Mouse (Mus musculus) small intestine, adult 2 months (tissue): ENCODE data around the gene Med12l.

Source experiments
- CTCF ChIP-seq: fragments of 200-500 bp; IDR thresholded peaks from 2 replicates; pipeline ENCODE4 v1.5.1; 2012; ENCODE audit warnings: low read depth, mild to moderate bottlenecking, control low read depth, inconsistent platforms, low read length, moderate library complexity, mixed read lengths; ENCODE audit not compliant: insufficient replicate concordance, insufficient read length; ENCODE audit errors: extremely low read depth
- POLR2A ChIP-seq: fragments of 200-500 bp; IDR thresholded peaks from 2 replicates; pipeline ENCODE4 v1.6.1; 2012; ENCODE audit warnings: low read depth, mild to moderate bottlenecking, control low read depth, inconsistent platforms, low read length, moderate library complexity

DNA sequence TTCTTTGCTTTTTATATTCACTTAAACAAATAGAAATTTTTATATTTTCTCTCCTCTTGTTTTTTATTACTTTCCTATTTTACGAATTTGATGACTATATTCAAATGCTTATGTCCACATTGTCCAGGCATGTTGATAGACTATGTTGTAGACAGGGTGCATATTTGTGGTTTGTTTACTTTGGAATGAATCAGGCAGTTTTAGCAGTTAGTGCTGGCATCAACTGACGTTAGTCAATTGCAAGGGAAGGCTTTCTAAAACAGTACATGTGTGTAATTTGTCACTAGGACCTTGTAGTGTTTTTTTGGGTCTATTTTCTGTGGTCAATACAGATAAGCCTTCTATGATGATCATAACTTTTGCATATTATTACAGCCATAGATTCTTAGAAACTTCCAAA is 284.9 kb downstream of the Med12l start:
- no peak for TF ChIP-seq POLR2A
- no peak for TF ChIP-seq CTCF
